Mouse (Mus musculus) retina, postnatal 1 day (tissue): ENCODE measurements around the gene Mrpl16.

Experiments
- DNase-seq: peaks from one replicate; pipeline ENCODE4 v3.0.0-alpha.2; 2012

The Mrpl16 gene

GRCm38 (mm10) chr19:11807251-11807650 lies 37.1 kb downstream of the Mrpl16 start:
- DNase-seq = no peak

GRCm38 (mm10) chr19:11807822-11808221 lies 37.6 kb downstream of the Mrpl16 start:
- no peak for DNase-seq

GRCm38 (mm10) chr19:11808452-11808851 lies 38.3 kb downstream of the Mrpl16 start:
- no peak for DNase-seq

- no peak for DNase-seq
Measured at GRCm38 (mm10) chr19:11810003-11810758, 40.0 kb downstream of the Mrpl16 start.

- peak; percentile 53 for DNase-seq
Measured at GRCm38 (mm10) chr19:11810856-11811255, 40.7 kb downstream of the Mrpl16 start.

- peak; percentile 91 for DNase-seq
Measured at GRCm38 (mm10) chr19:11811688-11812365, 41.6 kb downstream of the Mrpl16 start.

GRCm38 (mm10) chr19:11813136-11813535 lies 42.9 kb downstream of the Mrpl16 start:
- DNase-seq = peak; percentile 7

- DNase-seq = peak; percentile 77
Measured at GRCm38 (mm10) chr19:11813649-11814048, 43.5 kb downstream of the Mrpl16 start.

- no peak for DNase-seq
Measured at GRCm38 (mm10) chr19:11814742-11815333, 44.6 kb downstream of the Mrpl16 start.

- DNase-seq = no peak
Measured at GRCm38 (mm10) chr19:11816706-11817105, 46.5 kb downstream of the Mrpl16 start.

GRCm38 (mm10) chr19:11817586-11817985 lies 47.4 kb downstream of the Mrpl16 start:
- DNase-seq = peak; percentile 27

- peak; percentile 60 for DNase-seq
Measured at GRCm38 (mm10) chr19:11818199-11819142, 48.3 kb downstream of the Mrpl16 start.

- peak; percentile 38 for DNase-seq
Measured at GRCm38 (mm10) chr19:11819143-11819700, 49.0 kb downstream of the Mrpl16 start, which contains the start of gene Stx3. Gene Stx3 (minus strand): TSS chr19:11819403.

- DNase-seq = peak; percentile 92
Measured at GRCm38 (mm10) chr19:11819800-11820199, 49.6 kb downstream of the Mrpl16 start.

- no peak for DNase-seq
Measured at GRCm38 (mm10) chr19:11820211-11820610, 50.0 kb downstream of the Mrpl16 start.

GRCm38 (mm10) chr19:11823346-11824065 lies 53.3 kb downstream of the Mrpl16 start:
- no peak for DNase-seq
